Mouse (Mus musculus): ENCODE measurements around the gene Pkdrej. TPM values are rescaled to one million over a fixed set of nuclear protein-coding genes. Genes with fewer than 3 reads are reported as not detected.

Pkdrej gene
- total and polyA plus RNA-seq, 3 experiments = 1.8 to 4.2 (median 3.9) TPM

GRCm38 (mm10) chr15:85851656-85852392 is 30.3 kb upstream of the Pkdrej start:
- intact Hi-C loops (cut with DNase I) = no loop called here
- Histone ChIP-seq H3K27me3 (ENCODE audit: control insufficient read depth, insufficient read depth, low read length) (no peaks in the 10 kb centered on the region), H3K79me2 (replicated peaks; ENCODE audit: control insufficient read depth, insufficient read depth, low read length) (no peaks in the 10 kb centered on the region), H3K36me3 (ENCODE audit: control insufficient read depth, insufficient read depth, low read length) (no peaks in the 10 kb centered on the region), H3K27ac (no peak overlapping the region), H3K9ac (ENCODE audit: low read depth, low read length) (no peak overlapping the region), H3K4me3 (no peak overlapping the region), H3K4me1 (ENCODE audit: control insufficient read depth, insufficient read depth, low read length) (no peaks in the 10 kb centered on the region)
- 77% methylated on average over 12 of the region's 12 CpGs for WGBS
- TF ChIP-seq POLR2A (IDR thresholded peaks at IDR 0.05; ENCODE audit: insufficient read depth, low read depth, low read length) (no peak), CTCF (IDR thresholded peaks at IDR 0.05) (peak; percentile 56)
- no peak for DNase-seq

DNA sequence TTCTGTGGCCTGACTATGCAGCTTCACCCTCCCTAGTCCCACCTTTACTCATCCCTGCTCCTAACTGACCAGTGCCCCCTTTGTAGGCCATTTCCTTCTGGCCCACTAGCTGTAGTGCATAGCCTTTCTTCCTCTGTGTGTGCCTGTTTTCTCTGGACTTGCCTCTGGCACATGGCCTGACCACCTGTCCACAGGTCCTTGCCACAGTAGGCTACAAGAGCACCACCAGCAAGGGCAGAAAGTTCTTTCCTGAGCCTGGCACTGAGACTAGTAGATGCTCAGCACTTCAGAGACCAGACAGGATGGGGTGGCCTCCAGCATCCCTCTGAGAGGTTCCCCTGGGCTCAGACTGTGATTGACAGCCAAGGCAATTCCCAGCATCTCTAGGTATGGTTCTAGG is 23.5 kb upstream of the Pkdrej start:
- Histone ChIP-seq H3K79me2 (replicated peaks; ENCODE audit: control insufficient read depth, insufficient read depth, low read length) (no peaks in the 10 kb centered on the region), H3K4me1 (ENCODE audit: control insufficient read depth, insufficient read depth, low read length) (no peaks in the 10 kb centered on the region), H3K4me3 (no peak overlapping the region), H3K27me3 (ENCODE audit: control insufficient read depth, insufficient read depth, low read length) (no peaks in the 10 kb centered on the region), H3K27ac (no peak overlapping the region), H3K36me3 (ENCODE audit: control insufficient read depth, insufficient read depth, low read length) (no peaks in the 10 kb centered on the region), H3K9ac (ENCODE audit: low read depth, low read length) (no peak overlapping the region)
- DNase-seq = no peak
- intact Hi-C loops (cut with DNase I) = no loop called here
- TF ChIP-seq EP300 (IDR thresholded peaks at IDR 0.05; ENCODE audit: insufficient read depth, low read depth, low read length) (no peak), POLR2A (IDR thresholded peaks at IDR 0.05; ENCODE audit: insufficient read depth, low read depth, low read length) (no peak), CTCF (IDR thresholded peaks at IDR 0.05) (no peak)

GRCm38 (mm10) chr15:85841796-85842360 is 20.3 kb upstream of the Pkdrej start:
- H3K27me3 ChIP-seq (ENCODE audit: control insufficient read depth, insufficient read depth, low read length) = no peaks in the 10 kb centered on the region
- no peak for DNase-seq
- H3K36me3 ChIP-seq (ENCODE audit: control insufficient read depth, insufficient read depth, low read length) = no peaks in the 10 kb centered on the region
- no peaks in the 10 kb centered on the region for H3K4me1 ChIP-seq (ENCODE audit: control insufficient read depth, insufficient read depth, low read length)
- no peak overlapping the region for H3K27ac ChIP-seq
- 77% methylated on average over 5 of the region's 5 CpGs for WGBS
- TF ChIP-seq CTCF (IDR thresholded peaks at IDR 0.05) (no peak), EP300 (IDR thresholded peaks at IDR 0.05; ENCODE audit: insufficient read depth, low read depth, low read length) (no peak), POLR2A (IDR thresholded peaks at IDR 0.05; ENCODE audit: insufficient read depth, low read depth, low read length) (no peak)
- no peak overlapping the region for H3K9ac ChIP-seq (ENCODE audit: low read depth, low read length)
- intact Hi-C loops (cut with DNase I) = no loop called here
- no peak overlapping the region for H3K4me3 ChIP-seq
- no peaks in the 10 kb centered on the region for H3K79me2 ChIP-seq (replicated peaks; ENCODE audit: control insufficient read depth, insufficient read depth, low read length)

DNA sequence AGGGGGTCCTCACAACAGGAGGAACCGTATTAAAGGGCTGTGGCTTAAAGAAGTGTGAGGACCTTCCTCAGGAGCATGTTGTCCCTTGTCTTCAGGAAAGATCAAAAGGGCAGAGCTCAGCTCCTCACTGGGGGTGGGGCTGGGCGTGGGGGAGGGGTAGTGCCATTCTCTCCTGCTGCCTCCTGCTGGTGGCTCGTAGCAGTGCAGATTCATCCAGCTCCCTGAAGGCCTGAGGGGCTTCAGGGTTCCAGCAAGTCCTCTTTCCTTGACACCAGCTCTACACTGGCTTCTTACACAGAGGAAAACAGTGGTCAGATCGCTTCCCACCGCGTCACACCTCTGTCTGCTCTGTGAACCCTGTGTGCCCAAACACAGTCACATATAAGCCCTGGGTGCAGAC is 19.4 kb upstream of the Pkdrej start:
- H3K79me2 ChIP-seq (replicated peaks; ENCODE audit: control insufficient read depth, insufficient read depth, low read length) = no peaks in the 10 kb centered on the region
- peak; percentile 78 for TF ChIP-seq CTCF (IDR thresholded peaks at IDR 0.05)
- no peak for TF ChIP-seq EP300 (IDR thresholded peaks at IDR 0.05; ENCODE audit: insufficient read depth, low read depth, low read length)
- TF ChIP-seq POLR2A (IDR thresholded peaks at IDR 0.05; ENCODE audit: insufficient read depth, low read depth, low read length) = no peak
- WGBS = 55% methylated on average over 6 of the region's 6 CpGs
- no peak overlapping the region for H3K4me3 ChIP-seq
- intact Hi-C loops (cut with DNase I) = no loop called here
- DNase-seq = peak in 1 of 2 experiments; percentile 34
- H3K36me3 ChIP-seq (ENCODE audit: control insufficient read depth, insufficient read depth, low read length) = no peaks in the 10 kb centered on the region
- no peak overlapping the region for H3K27ac ChIP-seq
- no peaks in the 10 kb centered on the region for H3K27me3 ChIP-seq (ENCODE audit: control insufficient read depth, insufficient read depth, low read length)
- H3K4me1 ChIP-seq (ENCODE audit: control insufficient read depth, insufficient read depth, low read length) = no peaks in the 10 kb centered on the region
- no peak overlapping the region for H3K9ac ChIP-seq (ENCODE audit: low read depth, low read length)

DNA sequence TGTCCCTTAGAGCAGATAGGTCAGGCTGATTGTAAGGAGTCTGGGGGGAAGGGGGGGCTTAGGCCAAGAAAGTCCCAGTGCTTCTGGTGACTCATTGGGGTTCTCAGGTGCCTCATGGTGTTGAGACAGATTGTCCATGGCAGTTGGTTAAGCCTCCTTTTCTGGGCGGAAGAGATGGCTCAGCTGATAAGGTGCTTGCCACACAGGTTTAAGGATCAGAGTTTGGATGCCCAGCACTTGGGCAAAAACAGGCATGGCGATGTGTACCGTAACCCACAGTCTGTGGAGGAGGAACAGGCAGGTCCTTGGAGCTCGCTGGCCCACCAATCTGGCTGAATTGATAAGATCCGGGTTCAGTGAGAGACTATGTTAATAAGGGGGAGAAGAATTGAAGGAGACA is 15.4 kb upstream of the Pkdrej start:
- WGBS = 79% methylated on average over 5 of the region's 5 CpGs
- H3K4me1 ChIP-seq (ENCODE audit: control insufficient read depth, insufficient read depth, low read length) = peaks cover 1% of the 10 kb centered on the region; the same call in 1 of the 2 replicates
- DNase-seq = no peak
- intact Hi-C loops (cut with DNase I) = no loop called here
- H3K9ac ChIP-seq (ENCODE audit: low read depth, low read length) = no peak overlapping the region
- TF ChIP-seq CTCF (IDR thresholded peaks at IDR 0.05) = no peak
- no peak for TF ChIP-seq POLR2A (IDR thresholded peaks at IDR 0.05; ENCODE audit: insufficient read depth, low read depth, low read length)
- TF ChIP-seq EP300 (IDR thresholded peaks at IDR 0.05; ENCODE audit: insufficient read depth, low read depth, low read length) = no peak
- H3K27ac ChIP-seq = no peak overlapping the region
- no peaks in the 10 kb centered on the region for H3K27me3 ChIP-seq (ENCODE audit: control insufficient read depth, insufficient read depth, low read length)
- no peaks in the 10 kb centered on the region for H3K36me3 ChIP-seq (ENCODE audit: control insufficient read depth, insufficient read depth, low read length)
- no peaks in the 10 kb centered on the region for H3K79me2 ChIP-seq (replicated peaks; ENCODE audit: control insufficient read depth, insufficient read depth, low read length)
- no peak overlapping the region for H3K4me3 ChIP-seq

- no peak overlapping the region for H3K4me3 ChIP-seq
- peaks cover 1% of the 10 kb centered on the region; the same call in 1 of the 2 replicates for H3K4me1 ChIP-seq (ENCODE audit: control insufficient read depth, insufficient read depth, low read length)
- H3K27me3 ChIP-seq (ENCODE audit: control insufficient read depth, insufficient read depth, low read length) = no peaks in the 10 kb centered on the region
- TF ChIP-seq POLR2A (IDR thresholded peaks at IDR 0.05; ENCODE audit: insufficient read depth, low read depth, low read length) (no peak), CTCF (IDR thresholded peaks at IDR 0.05) (peak; percentile 56)
- DNase-seq = no peak
- 57% methylated on average over 3 of the region's 3 CpGs for WGBS
- no peaks in the 10 kb centered on the region for H3K36me3 ChIP-seq (ENCODE audit: control insufficient read depth, insufficient read depth, low read length)
- H3K9ac ChIP-seq (ENCODE audit: low read depth, low read length) = no peak overlapping the region
- H3K27ac ChIP-seq = no peak overlapping the region
- intact Hi-C loops (cut with DNase I) = no loop called here
- no peaks in the 10 kb centered on the region for H3K79me2 ChIP-seq (replicated peaks; ENCODE audit: control insufficient read depth, insufficient read depth, low read length)
These were observed 13.8 kb upstream of the Pkdrej start for GRCm38 (mm10) chr15:85835335-85835734.

All from heart, adult 2 months (tissue).